Mouse (Mus musculus): ENCODE data around the gene Trim45. TPM values are rescaled to one million over a fixed set of nuclear protein-coding genes. Genes with fewer than 3 reads are reported as not detected.

The Trim45 gene
- total RNA-seq, 2 experiments from 2014 or later = 5.7 to 6.3 TPM

Other genes starting within 250 kb of the Trim45 start
- 100 to 1,000 TPM; 111 to 125 TPM for gene Man1a2, start 236.7 kb upstream of the Trim45 start, total RNA-seq (2021)
- under 1 TPM; 0.14 to 0.48 TPM for gene Vtcn1, start 96.7 kb upstream of the Trim45 start, total RNA-seq (2021)
- 10 to 100 TPM; 15.1 to 16.5 TPM for gene Ttf2, start 47.5 kb downstream of the Trim45 start, total RNA-seq (2021)
- under 1 TPM; 0.08 to 0.25 TPM for gene Cd101, start 107.4 kb downstream of the Trim45 start, total RNA-seq (2021)
- gene Ptgfrn, start 188.1 kb downstream of the Trim45 start, total RNA-seq (2021) = 10 to 100 TPM; 49.4 to 49.5 TPM

All from adrenal gland, postnatal 4 days (tissue).